Mouse (Mus musculus) embryonic fibroblast, embryonic 13.5 days (primary cell): ENCODE measurements around the gene Gm5346. TPM values are rescaled to one million over a fixed set of nuclear protein-coding genes. Genes with fewer than 3 reads are reported as not detected.
"Not testable (repeated sequence)": the region's sequence is repeated elsewhere in the genome, so short reads cannot be mapped to it uniquely, and the experiment has no call there.

Experiments used
- H3K27ac ChIP-seq: 2 replicates; pipeline ENCODE4 v1.5.1; 2012; ENCODE audit warnings: low read length, control low read depth, inconsistent platforms; ENCODE audit not compliant: insufficient read depth
- H3K4me1 ChIP-seq: 2 replicates; pipeline ENCODE4 v1.6.1; 2011; ENCODE audit warnings: low read length; ENCODE audit not compliant: control insufficient read depth, insufficient read depth
- H3K4me3 ChIP-seq: 2 replicates; pipeline ENCODE4 v1.5.1; 2011; ENCODE audit warnings: mild to moderate bottlenecking, control low read depth, low read length; ENCODE audit not compliant: insufficient read depth
- CTCF ChIP-seq: IDR thresholded peaks from 2 replicates; pipeline ENCODE4 v1.5.1; 2011; ENCODE audit warnings: mild to moderate bottlenecking, control low read depth, low read length, moderate library complexity, borderline replicate concordance; ENCODE audit not compliant: insufficient read depth
- POLR2A ChIP-seq: IDR thresholded peaks from 2 replicates; pipeline ENCODE4 v1.6.1; 2011; ENCODE audit warnings: low read depth, mild to moderate bottlenecking, control low read depth, low read length, moderate library complexity
- polyA plus RNA-seq: library from polyadenylated mRNA; stranded (reverse); fragments of >200 nt; gene quantifications from 2 replicates; pipeline ENCODE4 v1.2.4, GENCODE M21; 2011; ENCODE audit warnings: low read depth; ENCODE audit not compliant: missing spikeins, insufficient read length

Gene Gm5346
- not detected in 2 replicates for polyA plus RNA-seq

DNA sequence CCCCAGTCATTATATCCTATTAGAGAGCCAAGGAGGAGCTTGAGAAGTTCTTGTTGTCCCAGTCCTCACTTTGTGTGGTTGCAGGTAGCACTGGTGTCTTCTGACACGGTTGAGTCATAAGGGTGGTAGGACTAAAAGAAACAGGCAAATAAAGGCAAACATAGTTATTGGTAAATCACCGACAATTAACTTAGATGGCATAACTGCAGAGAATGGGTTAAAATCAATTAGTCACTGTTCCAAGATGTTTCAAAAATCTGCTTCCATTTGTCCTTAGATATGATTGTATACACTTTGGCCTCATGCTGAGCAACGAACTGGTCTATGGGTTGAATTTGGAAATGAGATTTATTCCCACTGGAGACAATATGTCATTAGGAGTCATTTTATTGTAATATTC lies at the start of gene Gm5346:
Gm5346 (minus strand) TSS at position 101 of the 400 bp plus-strand sequence.
- H3K4me1 ChIP-seq = no peaks in the 10 kb centered on the region
- H3K4me3 ChIP-seq = no peak within 1 kb of the TSS
- TF ChIP-seq CTCF (no peak), POLR2A (no peak)
- no peak within 1 kb of the TSS for H3K27ac ChIP-seq

DNA sequence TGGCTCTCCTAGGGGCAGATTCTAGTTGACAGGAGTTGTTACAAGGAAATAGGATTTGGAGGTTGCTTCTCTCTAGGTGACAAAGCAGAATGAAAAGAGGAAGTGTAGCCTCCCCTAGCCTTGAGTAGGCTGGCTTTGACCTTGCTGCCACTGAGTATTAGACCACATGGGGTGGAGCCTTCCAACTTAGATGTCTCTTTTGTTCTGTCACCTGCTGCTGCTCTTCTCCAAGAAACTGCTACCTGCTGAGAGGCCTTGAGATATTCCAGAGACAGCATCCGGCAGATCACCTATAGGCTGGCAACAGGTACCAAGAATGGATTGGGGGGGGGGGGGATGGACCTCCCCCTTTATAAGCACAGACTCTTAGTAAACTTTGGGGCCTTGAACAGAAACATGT lies 11.0 kb downstream of the Gm5346 start:
- TF ChIP-seq CTCF = no peak
- TF ChIP-seq POLR2A = no peak
- Histone ChIP-seq H3K27ac (no peak overlapping the region), H3K4me1 (no peaks in the 10 kb centered on the region), H3K4me3 (no peak overlapping the region)

DNA sequence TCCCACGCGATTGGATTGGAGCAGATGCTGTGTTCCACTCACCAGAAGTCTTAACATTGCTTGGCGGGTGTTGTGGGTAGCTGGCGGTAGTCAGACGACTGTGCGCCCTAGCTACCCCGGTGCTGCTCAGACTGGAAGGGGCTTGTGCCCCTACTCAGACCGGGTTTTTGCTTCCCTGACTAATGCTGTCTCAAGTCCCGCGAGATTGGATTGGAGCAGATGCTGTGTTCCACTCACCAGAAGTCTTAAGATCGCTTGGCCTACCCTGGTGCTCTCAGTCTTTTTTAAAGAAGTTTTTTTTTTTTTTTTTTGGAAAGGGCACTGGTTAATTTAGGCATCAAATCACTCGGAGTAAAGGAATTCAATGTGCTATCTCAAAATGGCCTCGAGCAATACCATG lies 23.4 kb downstream of the Gm5346 start:
- not testable (repeated sequence) for H3K4me1 ChIP-seq, H3K4me3 ChIP-seq, H3K27ac ChIP-seq

DNA sequence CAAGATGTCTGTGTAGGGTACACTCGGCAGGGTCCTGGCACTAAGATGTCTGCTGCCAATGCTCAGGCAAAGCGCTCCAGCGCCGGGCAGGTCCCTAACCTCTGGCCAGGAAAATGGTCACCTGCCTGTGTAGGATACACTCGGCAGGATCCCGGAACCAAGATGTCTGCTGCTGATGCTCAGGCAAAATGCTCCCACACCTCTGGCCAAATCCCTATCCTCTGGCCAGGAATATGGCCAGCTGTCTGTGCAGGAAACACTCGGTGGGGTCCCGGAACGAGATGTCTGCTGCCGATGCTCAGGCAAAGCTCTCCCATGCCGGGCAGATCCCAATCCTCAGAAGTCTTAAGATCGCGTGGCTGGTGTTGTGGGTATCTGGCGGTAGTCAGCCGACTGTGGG lies 23.9 kb downstream of the Gm5346 start:
- not testable (repeated sequence) for H3K4me1 ChIP-seq, H3K27ac ChIP-seq

DNA sequence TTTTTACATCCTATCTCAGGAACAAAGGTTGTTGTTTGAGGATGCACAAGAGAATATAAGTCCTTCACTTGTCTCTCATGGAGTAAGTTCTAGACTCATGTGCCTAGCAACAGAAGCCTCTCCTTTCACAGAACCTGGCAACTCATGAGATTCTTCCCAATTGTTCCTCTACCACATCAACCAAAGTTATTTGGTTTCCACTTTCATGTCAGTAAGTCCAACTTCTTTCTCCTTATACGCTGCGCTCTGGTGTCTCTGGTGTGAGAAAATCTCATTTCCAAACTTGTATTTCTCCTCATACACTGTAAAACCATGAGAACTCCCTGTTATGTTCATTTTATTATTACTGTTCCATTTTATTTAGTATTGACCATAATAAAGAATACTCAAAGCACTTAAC lies 50.5 kb downstream of the Gm5346 start, which contains the start of gene Adam26a:
Adam26a (minus strand) TSS at position 101 of the 400 bp plus-strand sequence.
- not testable (repeated sequence) for H3K4me1 ChIP-seq, H3K27ac ChIP-seq, H3K4me3 ChIP-seq

More for the DNA sequence above, 23.9 kb downstream of the Gm5346 start:
- H3K4me3 ChIP-seq = not testable (repeated sequence)

Other genes with a start within 250 kb of the Gm5346 start
- gene Adam26b, start 99.2 kb downstream of the Gm5346 start, polyA plus RNA-seq = not detected in 2 replicates
- not detected in 2 replicates for gene Adam26a, start 50.6 kb downstream of the Gm5346 start, polyA plus RNA-seq
- not detected in 2 replicates for gene Adam34, start 82.8 kb upstream of the Gm5346 start, polyA plus RNA-seq